Mouse (Mus musculus) kidney, embryonic 16.5 days (tissue): ENCODE measurements around the gene Sf3a2. TPM values are rescaled to one million over a fixed set of nuclear protein-coding genes. Genes with fewer than 3 reads are reported as not detected.

Experiments
- ATAC-seq: fragments of 200-750 bp; cut with Nextera tagmentation; 2 replicates; pipeline ENCODE4 v1.8.0; 2017; ENCODE audit warnings: moderate TSS enrichment; ENCODE audit not compliant: low FRiP score, low TSS enrichment
- H3K27ac ChIP-seq: fragments of 300-500 bp; sonication (generic); 2 replicates; pipeline ENCODE4 v1.5.1; 2014; ENCODE audit warnings: low read length
- H3K27me3 ChIP-seq: fragments of 300-500 bp; sonication (generic); 2 replicates; pipeline ENCODE4 v1.6.1; 2014; ENCODE audit warnings: low read length, control low read depth, mixed read lengths; ENCODE audit not compliant: insufficient read depth
- H3K36me3 ChIP-seq: fragments of 300-500 bp; sonication (generic); 2 replicates; pipeline ENCODE4 v1.6.1; 2014; ENCODE audit warnings: low read length, control low read depth, mixed read lengths; ENCODE audit not compliant: insufficient read depth
- H3K4me1 ChIP-seq: fragments of 300-500 bp; sonication (generic); 2 replicates; pipeline ENCODE4 v1.6.1; 2014; ENCODE audit warnings: low read length, control low read depth, mixed read lengths; ENCODE audit not compliant: insufficient read depth
- H3K4me2 ChIP-seq: fragments of 300-500 bp; sonication (generic); replicated peaks from 2 replicates; pipeline ENCODE4 v1.6.1; 2014; ENCODE audit warnings: low read depth, low read length
- H3K4me3 ChIP-seq: fragments of 300-500 bp; sonication (generic); 2 replicates; pipeline ENCODE4 v1.5.1; 2014; ENCODE audit warnings: mild to moderate bottlenecking, low read length
- H3K9ac ChIP-seq: fragments of 300-500 bp; sonication (generic); replicated peaks from 2 replicates; pipeline ENCODE4 v1.6.1; 2014; ENCODE audit warnings: low read length
- H3K9me3 ChIP-seq: fragments of 300-500 bp; sonication (generic); 2 replicates; pipeline ENCODE4 v1.6.1; 2016; ENCODE audit warnings: low read length, control low read depth
- WGBS: fragments of 180-500 bp; shearing (Covaris S2); extraction: QIAGEN DNeasy Blood & Tissue Kit; methylation state at CpG from one replicate; pipeline ENCODE4 v1.1.7; 2014; 5-methylcytosine and 5-hydroxymethylcytosine counted together
- polyA plus RNA-seq: library from polyadenylated mRNA; unstranded; fragments of >200 nt; fragmentation: Nextera tagmentation; extraction: Ambion mirVana; gene quantifications from 2 replicates; pipeline ENCODE4 v1.2.1, GENCODE M21; 2015

The Sf3a2 gene
- polyA plus RNA-seq, 1 experiment from 2014 or later, result 71.2 TPM

DNA sequence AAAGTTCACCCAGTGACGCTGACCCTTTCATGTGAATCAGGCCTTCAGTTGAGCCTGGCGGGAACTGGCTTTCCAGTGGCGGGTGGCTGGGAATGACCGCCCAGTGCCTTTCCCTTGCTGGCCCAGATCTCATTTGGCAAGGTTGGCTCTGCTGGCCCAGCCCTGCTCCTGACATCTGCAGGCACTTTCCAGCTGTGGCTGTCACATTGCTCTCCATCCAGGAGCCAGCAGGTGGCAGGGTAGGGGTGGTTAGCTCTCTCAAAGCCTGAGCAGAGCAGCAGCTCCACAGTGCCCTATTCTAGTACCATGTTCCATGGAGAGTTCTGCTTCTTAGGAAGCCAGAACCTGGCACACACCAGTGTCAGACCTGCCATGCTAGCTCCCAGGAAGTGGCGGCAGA lies 40.3 kb upstream of the Sf3a2 start:
- ATAC-seq, result peak; percentile 66; the same call in 1 of the 2 replicates
- no peaks in the 10 kb centered on the region for H3K9me3 ChIP-seq
- H3K9ac ChIP-seq, result no peak overlapping the region
- no peaks in the 10 kb centered on the region for H3K27me3 ChIP-seq
- H3K36me3 ChIP-seq, result no peaks in the 10 kb centered on the region
- no peak overlapping the region for H3K4me2 ChIP-seq
- H3K4me3 ChIP-seq, result no peak overlapping the region
- 30% methylated on average over 5 of the region's 5 CpGs for WGBS
- peaks cover 36% of the 10 kb centered on the region for H3K4me1 ChIP-seq
- no peak overlapping the region for H3K27ac ChIP-seq

DNA sequence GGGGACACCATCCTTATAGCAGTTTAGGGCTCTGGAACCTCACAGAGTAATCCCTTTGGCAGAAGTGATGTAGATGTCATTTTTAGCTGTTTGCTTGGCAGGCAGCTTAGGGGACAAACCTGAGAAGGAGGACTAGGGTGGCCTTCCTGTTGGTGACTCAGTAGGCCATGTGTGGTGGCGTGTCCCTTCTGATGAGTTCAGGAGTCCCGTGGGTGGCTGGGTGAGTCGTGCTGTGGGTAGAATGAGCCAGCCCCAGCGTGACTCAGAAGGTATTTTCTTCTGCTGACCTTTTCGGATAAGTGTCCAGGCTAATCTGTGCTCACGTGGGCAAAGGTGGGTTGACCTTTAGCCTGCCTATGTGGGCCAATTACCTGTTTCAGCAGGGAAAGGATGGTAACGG lies 39.3 kb upstream of the Sf3a2 start:
- Histone ChIP-seq H3K36me3 (no peaks in the 10 kb centered on the region), H3K4me3 (no peak overlapping the region), H3K9me3 (no peaks in the 10 kb centered on the region), H3K4me2 (no peak overlapping the region), H3K4me1 (peaks cover 36% of the 10 kb centered on the region), H3K9ac (no peak overlapping the region), H3K27ac (no peak overlapping the region), H3K27me3 (no peaks in the 10 kb centered on the region)
- WGBS, result 77% methylated on average over 7 of the region's 7 CpGs
- ATAC-seq, result no peak

DNA sequence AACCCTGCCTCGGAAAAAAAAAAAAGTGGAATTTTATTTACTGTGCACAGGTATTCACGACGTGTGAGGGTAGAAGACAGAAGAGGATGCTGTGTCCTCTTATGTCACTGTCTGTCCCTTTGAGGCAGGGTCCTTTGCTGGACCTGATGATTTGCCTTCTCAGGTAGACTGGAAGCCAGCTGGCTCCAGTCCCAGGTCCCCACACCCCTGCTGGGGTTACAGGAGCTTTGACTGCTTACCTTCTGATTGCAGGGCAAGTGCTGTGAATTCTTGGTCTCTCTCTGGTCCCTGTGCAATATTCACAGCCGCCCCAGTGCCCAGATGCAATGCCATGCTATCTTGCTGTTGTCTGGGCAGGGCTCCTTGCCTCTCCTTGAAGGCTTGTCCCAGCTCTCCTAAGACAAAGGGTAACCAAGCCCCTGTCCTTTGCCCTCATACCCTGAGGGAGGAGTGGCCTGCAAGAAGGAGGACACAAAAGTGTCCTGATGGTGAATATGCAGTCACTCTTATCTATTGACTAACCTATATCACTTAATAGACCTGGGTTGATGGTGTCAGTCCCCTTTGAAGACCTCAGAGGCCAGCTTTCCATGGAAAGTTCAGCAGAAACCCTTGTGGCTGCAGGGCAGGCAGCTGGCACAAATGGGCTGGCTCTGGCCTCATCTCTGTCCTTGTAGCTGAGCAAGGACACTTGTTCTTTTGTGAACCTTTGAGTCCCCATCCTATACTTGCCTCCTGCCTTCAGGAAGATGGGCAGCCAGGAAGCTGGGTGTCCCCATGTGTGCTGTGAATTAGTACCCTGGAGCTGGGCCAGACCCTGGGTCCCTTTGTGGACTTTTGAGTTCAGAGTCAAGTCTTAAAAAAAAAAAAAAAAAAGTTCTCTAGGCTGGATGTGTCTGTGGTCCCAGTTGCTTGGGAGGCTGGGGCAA lies 37.1 kb upstream of the Sf3a2 start:
- no peak for ATAC-seq
- Histone ChIP-seq H3K4me2 (no peak overlapping the region), H3K4me1 (peaks cover 35% of the 10 kb centered on the region), H3K36me3 (no peaks in the 10 kb centered on the region), H3K27me3 (no peaks in the 10 kb centered on the region), H3K9ac (no peak overlapping the region; the same call in 1 of the 2 replicates), H3K27ac (no peak overlapping the region), H3K4me3 (no peak overlapping the region), H3K9me3 (no peaks in the 10 kb centered on the region)
- 84% methylated on average over 4 of the region's 4 CpGs for WGBS

DNA sequence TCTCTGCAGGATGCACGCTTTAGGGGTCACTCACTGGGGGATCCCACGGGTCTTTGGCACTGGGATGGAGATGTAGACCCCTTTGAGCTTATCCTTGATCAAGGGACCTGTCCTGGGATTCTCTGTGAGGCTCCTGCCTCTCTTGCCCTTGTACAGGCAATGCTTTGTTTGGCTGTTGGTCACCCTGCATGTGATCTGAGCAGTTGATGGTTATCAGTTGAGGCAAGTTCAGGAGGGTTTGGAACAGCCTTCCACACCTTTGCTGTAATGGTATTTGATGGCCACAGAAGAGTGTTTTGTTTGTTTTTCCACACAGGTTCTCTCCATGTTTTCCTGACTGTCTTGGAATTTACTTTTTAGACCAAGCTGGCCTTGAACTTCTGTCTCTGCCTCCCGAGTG lies 36.2 kb upstream of the Sf3a2 start:
- 34% methylated on average over 3 of the region's 3 CpGs for WGBS
- ATAC-seq, result no peak
- Histone ChIP-seq H3K4me1 (peaks cover 25% of the 10 kb centered on the region), H3K9me3 (no peaks in the 10 kb centered on the region), H3K27me3 (no peaks in the 10 kb centered on the region), H3K27ac (no peak overlapping the region), H3K9ac (0 out of 2 replicates have a peak overlapping the region, but pooled peaks have one; percentile 14), H3K4me2 (no peak overlapping the region), H3K36me3 (no peaks in the 10 kb centered on the region), H3K4me3 (no peak overlapping the region)

DNA sequence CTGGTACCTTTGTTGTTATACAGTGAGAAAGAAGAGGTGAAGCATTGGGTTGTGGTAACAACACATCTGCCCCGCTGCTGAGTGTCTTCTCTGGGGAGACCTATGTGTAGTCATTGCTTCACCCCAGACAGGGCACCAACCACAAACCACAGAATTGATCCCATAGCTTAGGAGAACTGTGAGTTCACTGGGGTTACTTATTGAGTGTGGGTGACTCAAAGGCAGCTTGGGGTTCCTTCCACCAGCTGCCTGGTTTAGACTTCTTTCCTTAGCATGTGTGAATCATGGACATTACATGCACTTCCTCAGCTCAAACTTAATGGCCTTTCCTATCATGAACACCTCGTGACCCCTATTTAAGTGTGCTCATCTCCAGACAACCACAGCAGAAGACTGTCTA lies 34.5 kb upstream of the Sf3a2 start:
- no peak for ATAC-seq
- H3K4me2 ChIP-seq, result no peak overlapping the region
- WGBS, result 88% methylated on average over 2 of the region's 2 CpGs
- H3K27ac ChIP-seq, result no peak overlapping the region
- no peak overlapping the region for H3K9ac ChIP-seq
- no peaks in the 10 kb centered on the region for H3K27me3 ChIP-seq
- no peak overlapping the region for H3K4me3 ChIP-seq
- peaks cover 12% of the 10 kb centered on the region for H3K36me3 ChIP-seq
- H3K9me3 ChIP-seq, result no peaks in the 10 kb centered on the region
- H3K4me1 ChIP-seq, result peaks cover 14% of the 10 kb centered on the region

DNA sequence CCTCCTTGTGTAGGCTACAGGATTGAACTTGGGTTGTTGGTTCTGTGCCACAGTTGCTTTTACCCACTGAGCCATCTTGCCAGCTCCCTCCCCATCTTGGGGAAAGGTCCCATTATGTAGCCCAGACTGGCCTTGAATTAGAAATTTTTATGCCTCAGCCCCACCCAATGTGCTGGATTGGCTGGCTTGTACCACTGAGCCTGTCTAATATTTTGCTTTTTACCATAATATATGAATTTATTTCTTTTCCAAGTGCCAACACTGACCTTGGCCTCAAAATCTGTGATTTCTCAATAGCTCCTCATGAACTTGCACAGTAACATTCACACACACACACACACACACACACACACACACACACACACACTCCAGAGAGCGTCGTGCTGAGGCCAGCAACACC lies 32.3 kb upstream of the Sf3a2 start:
- H3K4me2 ChIP-seq, result no peak overlapping the region

DNA sequence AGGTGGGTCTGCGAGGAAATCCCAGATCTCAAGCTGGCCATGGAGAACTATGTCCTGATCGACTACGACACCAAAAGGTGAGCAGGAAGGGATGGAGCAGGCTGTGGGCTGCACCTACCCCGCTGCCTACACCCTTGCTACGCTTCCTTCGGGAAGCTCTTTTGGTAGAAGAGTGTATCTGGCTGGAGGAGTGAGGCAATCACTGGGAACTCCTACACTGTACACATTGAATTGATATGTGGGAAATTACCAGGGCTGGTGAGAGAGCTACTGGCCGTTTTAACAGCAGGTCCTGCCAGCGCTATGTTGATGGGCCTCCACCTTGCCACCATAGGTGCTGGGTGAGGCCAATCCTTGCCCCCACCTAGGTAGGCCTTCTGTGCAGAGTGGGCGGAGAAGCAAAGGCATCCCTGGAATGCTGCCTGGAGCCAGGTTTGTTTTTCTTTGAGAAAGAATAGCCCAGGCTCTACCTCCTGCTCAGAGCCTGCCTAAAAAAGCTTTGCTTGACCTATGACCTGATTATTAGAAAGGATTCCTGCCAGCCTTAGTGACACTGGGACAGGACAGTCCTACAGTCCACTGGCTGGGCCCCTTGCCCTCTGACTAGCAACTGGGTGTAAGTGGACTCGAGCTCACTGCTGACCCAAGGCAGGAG lies 31.7 kb upstream of the Sf3a2 start:
- H3K9ac ChIP-seq, result no peak overlapping the region
- WGBS, result 72% methylated on average over 10 of the region's 10 CpGs

More for the DNA sequence above, 32.3 kb upstream of the Sf3a2 start:
- H3K27ac ChIP-seq, result no peak overlapping the region
- peaks cover 29% of the 10 kb centered on the region for H3K36me3 ChIP-seq
- no peaks in the 10 kb centered on the region for H3K9me3 ChIP-seq
- H3K9ac ChIP-seq, result no peak overlapping the region
- H3K4me1 ChIP-seq, result peaks cover 11% of the 10 kb centered on the region
- no peak overlapping the region for H3K4me3 ChIP-seq
- 85% methylated on average over 2 of the region's 2 CpGs for WGBS
- no peaks in the 10 kb centered on the region for H3K27me3 ChIP-seq
- ATAC-seq, result no peak

DNA sequence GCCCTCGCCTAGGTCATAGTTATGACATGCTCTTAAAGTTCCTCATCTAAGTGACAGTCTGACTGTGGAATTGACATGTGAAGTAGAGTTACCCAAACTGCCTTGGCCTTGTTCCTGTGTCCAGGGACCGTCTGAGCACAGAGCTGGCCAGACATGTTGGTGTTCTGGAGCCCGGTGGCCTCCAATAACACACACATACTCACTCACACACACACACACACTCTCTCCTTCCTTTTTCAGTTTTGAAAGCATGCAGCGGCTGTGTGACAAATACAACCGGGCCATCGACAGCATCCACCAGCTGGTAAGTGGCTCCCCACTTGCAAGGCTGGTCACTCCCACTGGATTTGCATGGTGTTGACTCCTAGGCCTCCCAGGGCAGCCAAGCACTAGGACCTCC lies 29.6 kb upstream of the Sf3a2 start:
- Histone ChIP-seq H3K4me3 (no peak overlapping the region), H3K9ac (no peak overlapping the region), H3K36me3 (peaks cover 50% of the 10 kb centered on the region), H3K4me2 (no peak overlapping the region), H3K4me1 (no peaks in the 10 kb centered on the region), H3K27ac (no peak overlapping the region), H3K27me3 (no peaks in the 10 kb centered on the region), H3K9me3 (no peaks in the 10 kb centered on the region)
- WGBS, result 88% methylated on average over 6 of the region's 6 CpGs
- ATAC-seq, result no peak

More for the DNA sequence above, 31.7 kb upstream of the Sf3a2 start:
- peaks cover 33% of the 10 kb centered on the region for H3K36me3 ChIP-seq
- H3K4me1 ChIP-seq, result peaks cover 5% of the 10 kb centered on the region
- no peaks in the 10 kb centered on the region for H3K9me3 ChIP-seq
- no peak overlapping the region for H3K27ac ChIP-seq
- peak; percentile 75; the same call in 1 of the 2 replicates for ATAC-seq
- no peak overlapping the region for H3K4me2 ChIP-seq
- no peaks in the 10 kb centered on the region for H3K27me3 ChIP-seq
- no peak overlapping the region for H3K4me3 ChIP-seq

DNA sequence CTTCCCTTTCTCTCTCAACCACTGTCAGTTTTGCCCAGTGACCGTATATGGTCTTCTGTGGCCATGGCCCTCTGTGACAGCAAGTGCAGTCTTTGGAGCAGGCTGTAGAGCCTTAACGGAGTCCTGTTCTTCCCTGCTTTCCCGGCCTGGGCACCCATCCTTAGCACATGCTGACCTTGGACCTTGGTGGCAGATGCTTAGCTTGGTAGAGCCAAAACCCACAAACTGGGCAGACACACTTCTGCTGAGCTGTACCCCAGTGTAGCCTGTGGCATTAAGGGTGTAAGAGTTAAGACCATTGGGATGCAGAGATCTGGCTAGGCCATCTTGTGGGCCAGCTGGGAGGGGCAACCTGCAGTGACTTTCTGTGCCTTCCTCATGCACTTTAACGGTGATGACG lies 24.2 kb upstream of the Sf3a2 start:
- no peak overlapping the region for H3K27ac ChIP-seq

DNA sequence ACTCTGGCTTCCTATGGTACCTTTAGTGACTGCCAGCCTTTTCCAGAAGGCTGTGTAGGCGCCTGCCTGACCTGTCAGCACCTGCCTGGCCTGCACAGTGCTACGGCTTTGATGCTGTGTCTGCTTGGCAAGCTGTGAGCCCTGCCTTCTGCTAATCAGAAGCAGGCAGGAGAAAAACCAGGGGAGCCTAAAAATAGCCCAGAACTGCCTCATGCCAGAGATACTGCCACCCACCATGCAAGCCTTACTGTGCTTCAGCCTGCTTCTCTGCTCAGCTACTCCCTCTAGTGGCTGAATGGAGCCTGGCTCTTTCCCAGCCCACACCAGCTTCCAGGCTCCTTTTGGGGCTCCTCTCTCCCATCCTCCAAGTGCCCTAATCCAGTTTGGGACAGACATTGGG lies 23.4 kb upstream of the Sf3a2 start:
- H3K9ac ChIP-seq, result no peak overlapping the region
- WGBS, result 66% methylated on average over 2 of the region's 2 CpGs
- peak; percentile 52; the same call in 1 of the 2 replicates for ATAC-seq
- no peaks in the 10 kb centered on the region for H3K27me3 ChIP-seq
- H3K4me1 ChIP-seq, result no peaks in the 10 kb centered on the region
- H3K36me3 ChIP-seq, result peaks cover 75% of the 10 kb centered on the region
- no peaks in the 10 kb centered on the region for H3K9me3 ChIP-seq
- 0 out of 2 replicates have a peak overlapping the region, but pooled peaks have one; percentile 17 for H3K27ac ChIP-seq
- no peak overlapping the region for H3K4me2 ChIP-seq
- H3K4me3 ChIP-seq, result no peak overlapping the region

More for the DNA sequence above, 24.2 kb upstream of the Sf3a2 start:
- Histone ChIP-seq H3K9me3 (no peaks in the 10 kb centered on the region), H3K9ac (no peak overlapping the region), H3K4me1 (no peaks in the 10 kb centered on the region), H3K36me3 (peaks cover 78% of the 10 kb centered on the region), H3K4me2 (no peak overlapping the region), H3K4me3 (no peak overlapping the region), H3K27me3 (no peaks in the 10 kb centered on the region)
- 83% methylated on average over 5 of the region's 5 CpGs for WGBS
- no peak for ATAC-seq
